Mouse (Mus musculus) myocyte (in vitro differentiated cells): ENCODE measurements around the gene Macrod1.

Experiments used
- CEBPB ChIP-seq: IDR thresholded peaks from 2 replicates; pipeline ENCODE4 v1.6.1; 2011; ENCODE audit warnings: mild to moderate bottlenecking, moderate library complexity; ENCODE audit not compliant: poor library complexity, insufficient read depth, severe bottlenecking
- E2F4 ChIP-seq: IDR thresholded peaks from one replicate; pipeline ENCODE4 v1.6.1; 2011; ENCODE audit warnings: mild to moderate bottlenecking, control low read depth, moderate library complexity; ENCODE audit not compliant: insufficient read depth
- MAX ChIP-seq: IDR thresholded peaks from one replicate; pipeline ENCODE4 v1.6.1; 2011; ENCODE audit warnings: low read depth, mild to moderate bottlenecking, control low read depth
- MYOD1 ChIP-seq, 3 experiments: IDR thresholded peaks; one replicate each; pipeline ENCODE4 v1.6.1; 2011; ENCODE audit warnings: control low read depth in 2 of 3, low read depth in 2 of 3, mild to moderate bottlenecking in 2 of 3, moderate library complexity in 1 of 3; ENCODE audit not compliant: insufficient read length in 2 of 3, control insufficient read depth in 1 of 3
- MYOG ChIP-seq, 3 experiments: IDR thresholded peaks; one replicate each; pipeline ENCODE4 v1.6.1; 2011; ENCODE audit warnings: control low read depth in 2 of 3, low read depth in 2 of 3, mild to moderate bottlenecking in 2 of 3; ENCODE audit not compliant: insufficient read length in 2 of 3, control insufficient read depth in 1 of 3, insufficient read depth in 1 of 3
- POLR2A ChIP-seq: IDR thresholded peaks from one replicate; pipeline ENCODE4 v1.6.1; 2011; ENCODE audit warnings: low read depth, mild to moderate bottlenecking, control low read depth, moderate library complexity; ENCODE audit not compliant: insufficient read length
- POLR2AphosphoS2 ChIP-seq: IDR thresholded peaks from one replicate; pipeline ENCODE4 v1.6.1; 2011; ENCODE audit warnings: low read depth, control low read depth; ENCODE audit not compliant: insufficient read length
- REST ChIP-seq: IDR thresholded peaks from one replicate; pipeline ENCODE4 v1.6.1; 2011; ENCODE audit warnings: mild to moderate bottlenecking, control low read depth, moderate library complexity; ENCODE audit not compliant: insufficient read depth, insufficient read length
- TCF12 ChIP-seq: IDR thresholded peaks from one replicate; pipeline ENCODE4 v1.6.1; 2011; ENCODE audit warnings: mild to moderate bottlenecking, control low read depth; ENCODE audit not compliant: poor library complexity, insufficient read depth, severe bottlenecking
- TCF3 ChIP-seq: IDR thresholded peaks from one replicate; pipeline ENCODE4 v1.6.1; 2011; ENCODE audit warnings: low read depth, control low read depth; ENCODE audit not compliant: insufficient read length
- USF1 ChIP-seq: IDR thresholded peaks from one replicate; pipeline ENCODE4 v1.6.1; 2011; ENCODE audit warnings: low read depth, mild to moderate bottlenecking, control low read depth, moderate library complexity

DNA sequence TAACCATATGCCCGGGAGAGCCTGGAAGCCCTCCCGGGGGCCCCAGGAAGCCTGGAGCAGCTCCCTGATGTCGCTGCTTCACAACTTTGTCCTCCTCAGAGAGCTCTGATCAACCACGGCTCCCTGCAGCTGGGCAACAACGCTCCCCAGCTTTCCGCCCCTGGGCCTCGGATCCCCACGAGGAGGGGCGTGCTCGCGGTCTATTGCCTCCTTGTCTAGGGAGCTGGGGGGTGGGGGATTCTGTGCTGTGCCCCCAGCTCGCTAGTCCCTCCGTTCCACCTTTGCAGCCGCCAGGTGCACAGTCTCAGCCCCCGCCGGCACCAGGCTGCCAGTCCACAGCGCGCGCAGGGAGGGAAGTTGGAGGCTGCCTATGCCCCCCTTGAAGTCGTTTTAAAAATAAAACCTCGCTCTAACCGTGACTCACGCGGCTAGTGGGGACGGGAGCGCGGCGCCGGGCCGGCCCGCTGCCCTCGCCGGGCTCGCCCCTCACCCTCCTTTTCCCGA is 108.3 kb downstream of the Macrod1 start:
- no peak for TF ChIP-seq E2F4
- TF ChIP-seq POLR2A: no peak
- no peak for TF ChIP-seq POLR2AphosphoS2
- TF ChIP-seq USF1: no peak
- no peak for TF ChIP-seq TCF12
- no peak for TF ChIP-seq MYOG (IDR thresholded peaks at IDR 0.05; ENCODE audit: control insufficient read depth in 1 of 3, insufficient read depth in 1 of 3, insufficient read length in 2 of 3, low read depth in 2 of 3)
- no peak for TF ChIP-seq TCF3
- TF ChIP-seq MAX: no peak
- peak in 1 of 3 experiments; percentile 6 for TF ChIP-seq MYOD1 (IDR thresholded peaks at IDR 0.05; ENCODE audit: control insufficient read depth in 1 of 3, insufficient read length in 2 of 3, low read depth in 2 of 3)
- no peak for TF ChIP-seq CEBPB
- TF ChIP-seq REST: no peak
